Mouse (Mus musculus) spleen, adult 2 months (tissue): ENCODE measurements at regions not wholly inside any gene's neighbourhood (a gene's known extent, or its start where the extent isn't known, plus 50 kb on each side); places are given as distances from the start of the nearest gene placed in this dataset.

Experiments used
- DNase-seq, 2 experiments: peaks; one replicate each; pipeline versions ENCODE4 v3.0.0 to v3.0.0-alpha.2; 2012 to 2021; ENCODE audit warnings: low spot score in 2 of 2, low read depth in 1 of 2
- H3K27ac ChIP-seq: fragments of 200-500 bp; 2 replicates; pipeline ENCODE4 v1.5.1; 2012; ENCODE audit warnings: low read length, inconsistent platforms; ENCODE audit not compliant: insufficient read depth
- H3K27me3 ChIP-seq: fragments of 200-500 bp; 2 replicates; pipeline ENCODE4 v1.6.1; 2012; ENCODE audit warnings: mild to moderate bottlenecking, moderate library complexity, low read length, inconsistent platforms; ENCODE audit not compliant: control insufficient read depth, insufficient read depth
- H3K36me3 ChIP-seq: fragments of 200-500 bp; 2 replicates; pipeline ENCODE4 v1.6.1; 2012; ENCODE audit warnings: mild to moderate bottlenecking, low read length, inconsistent platforms; ENCODE audit not compliant: control insufficient read depth, insufficient read depth
- H3K4me1 ChIP-seq: fragments of 200-500 bp; 2 replicates; pipeline ENCODE4 v1.6.1; 2011; ENCODE audit warnings: inconsistent platforms; ENCODE audit not compliant: control insufficient read depth, insufficient read depth, insufficient read length
- H3K4me3 ChIP-seq: fragments of 200-500 bp; 2 replicates; pipeline ENCODE4 v1.5.1; 2011; ENCODE audit warnings: mild to moderate bottlenecking, inconsistent platforms; ENCODE audit not compliant: insufficient read depth, insufficient read length; ENCODE audit errors: extremely low read depth
- CTCF ChIP-seq: fragments of 200-500 bp; IDR thresholded peaks from 2 replicates; pipeline ENCODE4 v1.5.1; 2011; ENCODE audit warnings: mild to moderate bottlenecking, inconsistent platforms; ENCODE audit not compliant: insufficient read depth, insufficient read length, insufficient replicate concordance; ENCODE audit errors: extremely low read depth
- POLR2A ChIP-seq: fragments of 200-500 bp; IDR thresholded peaks from 2 replicates; pipeline ENCODE4 v1.6.1; 2011; ENCODE audit warnings: low read depth, low read length, inconsistent platforms
- WGBS: fragments of 180-500 bp; shearing (Covaris S2); methylation state at CpG from one replicate; pipeline ENCODE4 v1.1.7; 2018; 5-methylcytosine and 5-hydroxymethylcytosine counted together

DNA sequence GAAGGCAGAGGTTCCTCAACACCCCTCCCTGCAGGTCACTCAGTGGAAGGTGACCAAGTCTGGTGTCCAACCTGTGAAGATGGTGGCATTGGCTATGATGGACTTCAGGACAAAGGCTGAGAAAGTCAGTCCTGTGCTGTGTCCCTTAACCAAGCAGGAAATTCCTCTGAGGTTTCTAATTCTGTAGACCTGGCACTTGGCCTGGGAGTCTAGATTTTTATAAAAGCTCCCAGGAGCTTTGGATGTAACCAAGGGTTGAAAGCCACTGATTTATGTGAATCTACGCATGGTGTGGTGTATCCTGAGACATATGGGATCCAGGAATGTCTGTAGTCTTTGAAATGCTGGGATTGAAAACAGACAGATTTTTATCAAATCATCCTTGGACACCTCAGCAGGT is 498.8 kb upstream of the Tbx3 start:
- no peaks in the 10 kb centered on the region for H3K27me3 ChIP-seq
- TF ChIP-seq POLR2A (no peak), CTCF (no peak)
- no peak overlapping the region for H3K27ac ChIP-seq
- H3K4me1 ChIP-seq = no peaks in the 10 kb centered on the region
- WGBS = 79% methylated on average over 1 of the region's 1 CpGs
- no peaks in the 10 kb centered on the region for H3K36me3 ChIP-seq
- DNase-seq = no peak
- H3K4me3 ChIP-seq = no peak overlapping the region

DNA sequence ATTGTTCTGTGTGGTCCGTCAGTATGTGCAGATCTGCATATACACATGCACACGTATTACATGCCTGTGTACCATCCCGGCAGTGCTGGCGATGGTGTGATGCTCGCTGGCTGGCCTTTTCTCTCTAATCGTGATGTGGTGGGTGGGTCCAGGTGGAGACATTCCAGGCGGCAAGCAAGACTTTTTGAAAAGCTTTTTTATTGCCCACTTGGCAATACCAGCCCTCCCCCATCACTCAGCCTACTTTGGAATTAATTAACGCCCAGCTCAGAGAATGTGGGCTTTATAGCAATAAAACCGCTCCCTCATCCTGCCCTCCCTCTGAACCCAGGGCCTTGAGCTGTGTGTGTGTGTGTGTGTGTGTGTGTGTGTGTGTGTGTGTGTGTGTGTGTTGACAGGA is 491.7 kb upstream of the Tbx3 start:
- DNase-seq = no peak
- no peak overlapping the region for H3K27ac ChIP-seq
- WGBS = 48% methylated on average over 9 of the region's 9 CpGs

GRCm38 (mm10) chr5:119183545-119184047 is 486.9 kb upstream of the Tbx3 start:
- no peak for DNase-seq
- H3K27me3 ChIP-seq = no peaks in the 10 kb centered on the region
- 43% methylated on average over 5 of the region's 5 CpGs for WGBS
- TF ChIP-seq POLR2A (no peak), CTCF (no peak)
- no peak overlapping the region for H3K27ac ChIP-seq
- no peaks in the 10 kb centered on the region for H3K4me1 ChIP-seq
- no peaks in the 10 kb centered on the region for H3K36me3 ChIP-seq
- H3K4me3 ChIP-seq = no peak overlapping the region

More for the DNA sequence above, 491.7 kb upstream of the Tbx3 start:
- no peaks in the 10 kb centered on the region for H3K36me3 ChIP-seq
- H3K4me1 ChIP-seq = no peaks in the 10 kb centered on the region
- H3K4me3 ChIP-seq = no peak overlapping the region
- TF ChIP-seq CTCF (no peak), POLR2A (no peak)
- no peaks in the 10 kb centered on the region for H3K27me3 ChIP-seq

- WGBS = 83% methylated on average over 3 of the region's 3 CpGs
- DNase-seq = no peak
These were observed 483.9 kb upstream of the Tbx3 start for GRCm38 (mm10) chr5:119186611-119187010.

GRCm38 (mm10) chr5:119188476-119188875 is 482.0 kb upstream of the Tbx3 start:
- Histone ChIP-seq H3K4me1 (no peaks in the 10 kb centered on the region), H3K36me3 (no peaks in the 10 kb centered on the region), H3K27me3 (no peaks in the 10 kb centered on the region), H3K27ac (no peak overlapping the region), H3K4me3 (no peak overlapping the region)
- WGBS = 58% methylated on average over 6 of the region's 6 CpGs
- no peak for TF ChIP-seq POLR2A
- no peak for TF ChIP-seq CTCF
- DNase-seq = no peak

More at GRCm38 (mm10) chr5:119186611-119187010, 483.9 kb upstream of the Tbx3 start:
- TF ChIP-seq CTCF (no peak), POLR2A (no peak)
- Histone ChIP-seq H3K27ac (no peak overlapping the region), H3K36me3 (no peaks in the 10 kb centered on the region), H3K27me3 (no peaks in the 10 kb centered on the region), H3K4me3 (no peak overlapping the region), H3K4me1 (no peaks in the 10 kb centered on the region)

GRCm38 (mm10) chr5:119193699-119194681 is 476.5 kb upstream of the Tbx3 start:
- no peaks in the 10 kb centered on the region for H3K4me1 ChIP-seq
- 79% methylated on average over 21 of the region's 21 CpGs for WGBS

DNA sequence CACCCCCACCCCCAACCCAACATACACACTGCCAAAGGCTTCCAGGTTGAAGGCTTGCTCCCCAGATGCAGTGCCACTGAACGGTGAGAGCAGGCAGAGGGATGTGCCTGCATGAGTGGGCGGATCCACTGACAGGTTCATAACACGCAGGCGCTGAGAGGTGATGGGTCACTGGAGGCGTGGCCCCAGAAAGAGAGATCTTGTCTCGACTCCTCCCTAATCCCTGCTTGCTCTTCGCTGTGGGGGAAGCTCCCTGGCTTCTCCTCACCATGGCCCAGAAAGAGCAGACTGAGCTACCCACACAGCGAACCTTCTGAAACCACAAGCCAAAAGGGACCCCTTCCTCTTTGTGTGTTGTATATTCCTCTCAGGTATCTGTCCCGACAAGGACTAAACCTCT is 470.6 kb upstream of the Tbx3 start:
- H3K27ac ChIP-seq = no peak overlapping the region
- no peaks in the 10 kb centered on the region for H3K4me1 ChIP-seq
- no peak overlapping the region for H3K4me3 ChIP-seq
- no peak for TF ChIP-seq CTCF
- no peak for TF ChIP-seq POLR2A
- no peak for DNase-seq
- H3K27me3 ChIP-seq = no peaks in the 10 kb centered on the region
- WGBS = 59% methylated on average over 9 of the region's 9 CpGs
- H3K36me3 ChIP-seq = no peaks in the 10 kb centered on the region

More at GRCm38 (mm10) chr5:119193699-119194681, 476.5 kb upstream of the Tbx3 start:
- Histone ChIP-seq H3K27ac (no peak overlapping the region), H3K36me3 (no peaks in the 10 kb centered on the region), H3K27me3 (no peaks in the 10 kb centered on the region), H3K4me3 (no peak overlapping the region)
- no peak for DNase-seq
- TF ChIP-seq CTCF (no peak), POLR2A (no peak)
